Mouse (Mus musculus) liver, embryonic 14.5 days (tissue): ENCODE results near the gene Atp5g3. TPM values are rescaled to one million over a fixed set of nuclear protein-coding genes. Genes with fewer than 3 reads are reported as not detected.
A peak's percentile ranks its signal among the peaks of the same experiment; 100 is the strongest.

Source experiments
- ATAC-seq: fragments of 200-750 bp; cut with Nextera tagmentation; 2 replicates; pipeline ENCODE4 v1.8.0; 2017; ENCODE audit warnings: moderate number of reproducible peaks, mild to moderate bottlenecking, moderate library complexity; ENCODE audit not compliant: insufficient read depth
- DNase-seq, 3 experiments: peaks; one replicate each; pipeline ENCODE4 v3.0.0-alpha.2; 2012 to 2013; ENCODE audit warnings: low read depth in 3 of 3, low spot score in 3 of 3
- H3K27ac ChIP-seq: fragments of 300-500 bp; sonication (generic); 2 replicates; pipeline ENCODE4 v1.5.1; 2014; ENCODE audit warnings: moderate library complexity, mild to moderate bottlenecking, control low read depth, inconsistent platforms
- H3K27me3 ChIP-seq: fragments of 300-500 bp; sonication (generic); 2 replicates; pipeline ENCODE4 v1.6.1; 2014; ENCODE audit warnings: mild to moderate bottlenecking, low read length, moderate library complexity; ENCODE audit not compliant: control insufficient read depth, insufficient read depth
- H3K36me3 ChIP-seq: fragments of 300-500 bp; sonication (generic); replicated peaks from 2 replicates; pipeline ENCODE4 v1.6.1; 2014; ENCODE audit warnings: low read depth; ENCODE audit not compliant: control insufficient read depth, insufficient read depth
- H3K4me1 ChIP-seq, 2 experiments: fragments of 200-500 bp in 1 of 2; fragments of 300-500 bp in 1 of 2; sonication (generic) in 1 of 2; replicated peaks; 2 replicates each; pipeline ENCODE4 v1.6.1; 2012 to 2014; ENCODE audit warnings: antibody characterized with exemption in 1 of 2, inconsistent platforms in 1 of 2, low read length in 1 of 2; ENCODE audit not compliant: control insufficient read depth in 2 of 2, insufficient read depth in 2 of 2
- H3K4me2 ChIP-seq: fragments of 300-500 bp; sonication (generic); 2 replicates; pipeline ENCODE4 v1.6.1; 2014; ENCODE audit warnings: low read depth, mild to moderate bottlenecking, control low read depth, moderate library complexity
- H3K4me3 ChIP-seq, 2 experiments: fragments of 200-500 bp in 1 of 2; fragments of 300-500 bp in 1 of 2; sonication (generic) in 1 of 2; 2 replicates each; pipeline ENCODE4 v1.5.1; 2012 to 2014; ENCODE audit warnings: low read depth in 2 of 2, low read length in 2 of 2, mild to moderate bottlenecking in 2 of 2, control low read depth in 1 of 2, inconsistent platforms in 1 of 2, moderate library complexity in 1 of 2; ENCODE audit not compliant: insufficient read depth in 1 of 2
- H3K9ac ChIP-seq: fragments of 300-500 bp; sonication (generic); replicated peaks from 2 replicates; pipeline ENCODE4 v1.6.1; 2014; ENCODE audit warnings: mild to moderate bottlenecking, control low read depth, moderate library complexity
- H3K9me3 ChIP-seq: fragments of 300-500 bp; sonication (generic); 2 replicates; pipeline ENCODE4 v1.6.1; 2016; ENCODE audit warnings: low read length, mixed read lengths; ENCODE audit not compliant: control insufficient read depth
- CTCF ChIP-seq: IDR thresholded peaks from 2 replicates; pipeline ENCODE4 v1.5.1; 2016; ENCODE audit warnings: antibody characterized with exemption, low read depth, control low read depth
- EP300 ChIP-seq: IDR thresholded peaks from 2 replicates; pipeline ENCODE4 v1.6.1; 2016; ENCODE audit warnings: antibody characterized with exemption, low read depth
- WGBS: fragments of 180-500 bp; shearing (Covaris S2); extraction: QIAGEN DNeasy Blood & Tissue Kit; methylation state at CpG from one replicate; pipeline ENCODE4 v1.1.7; 2014; ENCODE audit not compliant: insufficient replicate concordance; 5-methylcytosine and 5-hydroxymethylcytosine counted together
- polyA plus RNA-seq, 2 experiments: library from polyadenylated mRNA; depleted of rRNA in 1 of 2; stranded (reverse) in 1 of 2; unstranded in 1 of 2; fragments of >200 nt; fragmentation: Nextera tagmentation in 1 of 2; extraction: Ambion mirVana in 1 of 2; gene quantifications; 2 replicates each; pipeline versions ENCODE4 v1.2.1 to v1.2.3; 2012 to 2014

Atp5g3 gene
- polyA plus RNA-seq, 2 experiments, result 406 to 732 TPM

GRCm38 (mm10) chr2:73860046-73860624 is 51.0 kb downstream of the Atp5g3 start:
- H3K27ac ChIP-seq, result no peak overlapping the region

More at GRCm38 (mm10) chr2:73860046-73860624, 51.0 kb downstream of the Atp5g3 start:
- 0 out of 2 replicates have a peak, but pooled peaks have one; percentile 33 for ATAC-seq
- Histone ChIP-seq H3K36me3 (no peaks in the 10 kb centered on the region), H3K4me3 (no peak overlapping the region), H3K4me1 (peaks cover 0 to 5% of the 10 kb centered on the region in 2 experiments; a peak in 3 of 4 replicates), H3K9ac (no peak overlapping the region), H3K9me3 (no peaks in the 10 kb centered on the region), H3K27me3 (no peaks in the 10 kb centered on the region), H3K4me2 (no peak overlapping the region)
- 58% methylated on average over 4 of the region's 4 CpGs for WGBS
- no peak for DNase-seq
- TF ChIP-seq CTCF (no peak), EP300 (no peak)

Other genes with a start within 250 kb of the Atp5g3 start
- 0.53 and 0.70 TPM in 2 replicates for gene Chn1, start 136.0 kb downstream of the Atp5g3 start, polyA plus RNA-seq (2012; rRNA removed)
- 0.34 and 0.39 TPM in 2 replicates for gene Chn1, start 136.0 kb downstream of the Atp5g3 start, polyA plus RNA-seq (2014; fragmentation: Nextera tagmentation; extraction: Ambion mirVana)
- 5.9 and 8.2 TPM in 2 replicates for gene Atf2, start 18.7 kb downstream of the Atp5g3 start, polyA plus RNA-seq (2012; rRNA removed)
- gene Atf2, start 18.7 kb downstream of the Atp5g3 start, polyA plus RNA-seq (2014; fragmentation: Nextera tagmentation; extraction: Ambion mirVana), result 13.0 and 14.6 TPM in 2 replicates